Mouse (Mus musculus) liver, embryonic 18 days (tissue): ENCODE measurements around the gene Fbxw28. TPM values are rescaled to one million over a fixed set of nuclear protein-coding genes. Genes with fewer than 3 reads are reported as not detected.

Source experiments
- polyA plus RNA-seq: library from polyadenylated mRNA; depleted of rRNA; stranded (reverse); fragments of >200 nt; gene quantifications from 2 replicates; pipeline ENCODE4 v1.2.3, GENCODE M21; 2012; rRNA removed

Fbxw28 gene
- 0.02 TPM in 1 of 2 replicates, not detected in the other for polyA plus RNA-seq

GRCm38 (mm10) chr9:109339559-109339958 lies at the start of gene Fbxw28:
TSS of gene Fbxw28 (minus strand) at chr9:109339659.

GRCm38 (mm10) chr9:109287576-109287975 lies 51.9 kb downstream of the Fbxw28 start, which contains the start of gene Fbxw14:
TSS of gene Fbxw14 (minus strand) at chr9:109287676.

Other genes with a start within 250 kb of the Fbxw28 start
- 4.8 and 5.9 TPM in 2 replicates for gene Plxnb1, start 244.3 kb downstream of the Fbxw28 start, polyA plus RNA-seq
- not detected in 2 replicates for gene Fbxw21, start 177.6 kb downstream of the Fbxw28 start, polyA plus RNA-seq
- gene Fbxw13, start 143.7 kb downstream of the Fbxw28 start, polyA plus RNA-seq, result 0.02 and 0.07 TPM in 2 replicates
- gene Fbxw20, start 104.9 kb downstream of the Fbxw28 start, polyA plus RNA-seq, result 0.02 TPM in 2 replicates
- 0.06 TPM in 1 of 2 replicates, not detected in the other for gene Fbxw14, start 52.0 kb downstream of the Fbxw28 start, polyA plus RNA-seq
- gene Fbxw22, start 64.6 kb upstream of the Fbxw28 start, polyA plus RNA-seq, result 0.01 and 0.04 TPM in 2 replicates
- gene Fbxw16, start 109.5 kb upstream of the Fbxw28 start, polyA plus RNA-seq, result not detected in 2 replicates
- not detected in 2 replicates for gene Fbxw19, start 156.2 kb upstream of the Fbxw28 start, polyA plus RNA-seq
- 0.03 and 0.10 TPM in 2 replicates for gene Fbxw15, start 228.6 kb upstream of the Fbxw28 start, polyA plus RNA-seq